Mouse (Mus musculus) G1E-ER4 (cell line): Measurements from ENCODE around the gene Ube4b. TPM values are rescaled to one million over a fixed set of nuclear protein-coding genes. Genes with fewer than 3 reads are reported as not detected.

Source experiments
- GATA1 ChIP-seq: IDR thresholded peaks from one replicate; pipeline ENCODE4 v1.8.0; 2012; ENCODE audit warnings: low read length, inconsistent platforms
- polyA plus RNA-seq: library from polyadenylated mRNA; stranded (reverse); fragments of >175 nt; gene quantifications from 2 replicates; pipeline ENCODE4 v1.2.3, GENCODE M21; 2012

Ube4b gene
- polyA plus RNA-seq, 1 experiment = 480 TPM

DNA sequence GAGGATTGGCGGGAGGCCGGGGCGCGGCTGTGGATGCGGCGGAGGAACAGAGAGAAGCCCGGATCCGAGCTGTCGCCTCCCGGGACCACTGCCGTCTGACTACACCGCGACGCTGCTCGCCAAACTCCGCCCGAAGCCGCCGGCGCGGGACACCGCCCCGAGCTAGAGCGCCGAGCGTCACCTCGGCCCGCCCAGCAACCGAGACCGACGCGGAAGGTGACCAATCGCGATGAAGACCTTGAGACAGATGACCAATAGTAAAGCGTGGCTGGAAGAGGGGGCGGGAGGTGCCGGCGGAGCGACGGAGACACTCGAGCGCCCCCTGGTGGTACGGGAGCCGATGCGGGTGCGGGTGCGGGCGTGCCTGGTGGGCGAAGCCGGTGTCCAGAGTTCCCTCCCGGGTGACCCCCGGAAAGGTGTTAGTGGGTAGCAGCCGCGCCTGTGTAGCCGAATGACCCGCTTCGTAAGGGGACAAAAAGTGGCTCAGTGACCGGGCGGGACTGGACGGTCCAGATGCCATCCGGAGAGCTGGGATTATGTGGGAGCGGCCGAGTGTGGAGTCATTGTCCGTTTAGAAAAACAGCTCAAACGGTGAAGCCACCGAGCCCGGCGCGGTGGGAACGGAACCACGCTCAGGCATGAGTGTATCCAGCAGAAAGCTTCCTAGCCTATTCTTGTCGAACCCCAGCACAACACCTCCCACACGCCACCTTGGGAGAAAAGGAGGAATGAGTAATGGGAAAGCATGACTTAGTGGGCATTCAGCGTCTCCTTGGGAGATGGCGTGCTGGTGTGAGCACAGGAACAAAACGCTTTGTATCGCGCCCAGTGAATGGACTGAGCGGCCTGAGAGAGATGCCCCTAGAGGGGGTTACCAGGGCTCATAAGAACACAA is 118.7 kb downstream of the Ube4b start, which contains the start of gene Kif1b:
Gene Kif1b, minus strand, starts transcription at position 98 of the 895 bp plus-strand sequence.
- TF ChIP-seq GATA1 = no peak

DNA sequence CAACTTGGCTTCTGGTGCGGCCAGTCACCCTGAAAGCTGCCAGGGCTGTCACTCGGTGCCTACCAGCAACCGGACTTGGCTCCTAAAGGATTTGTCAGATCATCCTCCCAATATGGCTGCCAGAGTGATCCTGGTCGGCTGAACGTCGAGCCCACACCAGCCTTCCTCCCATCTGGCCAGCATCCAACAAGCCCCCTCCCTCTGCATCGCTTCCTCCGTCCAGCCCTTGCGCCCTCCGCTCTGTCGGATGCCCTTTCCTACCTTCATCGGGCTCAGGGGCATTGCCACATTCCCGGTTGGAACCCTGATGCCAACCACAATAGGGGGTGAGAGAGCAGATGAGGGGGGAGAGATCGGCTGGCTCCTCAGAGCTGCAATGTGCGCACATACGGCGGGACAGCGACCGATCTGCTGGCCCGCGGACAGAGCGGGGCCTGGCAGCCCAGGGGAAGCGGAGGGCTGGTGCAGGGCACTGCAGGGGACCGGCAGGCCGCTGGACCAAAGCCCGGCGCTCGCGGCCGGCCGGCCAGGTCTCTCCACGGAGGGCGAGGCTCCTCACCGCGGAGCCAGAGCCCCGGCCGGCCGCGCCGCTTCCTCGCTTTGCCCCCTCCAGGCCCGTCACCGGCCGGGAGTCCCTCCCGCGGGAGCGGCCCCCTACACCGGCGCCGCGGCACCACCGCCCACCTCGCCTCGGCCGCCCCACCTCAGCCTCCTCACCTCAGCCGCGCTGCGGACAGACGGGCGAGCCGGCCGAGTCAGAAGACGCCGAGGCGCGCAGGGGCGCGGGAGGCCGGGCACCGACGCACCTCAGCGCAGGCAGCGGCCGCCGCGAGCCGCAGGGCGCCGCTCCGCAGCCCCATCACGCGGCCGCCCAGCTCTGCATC is 119.6 kb downstream of the Ube4b start:
- no peak for TF ChIP-seq GATA1

- no peak for TF ChIP-seq GATA1
Observed at GRCm38 (mm10) chr4:149305761-149306711, 120.5 kb downstream of the Ube4b start.

GRCm38 (mm10) chr4:149304466-149304865 is 122.1 kb downstream of the Ube4b start:
- no peak for TF ChIP-seq GATA1

GRCm38 (mm10) chr4:149303502-149303901 is 123.0 kb downstream of the Ube4b start:
- no peak for TF ChIP-seq GATA1

DNA sequence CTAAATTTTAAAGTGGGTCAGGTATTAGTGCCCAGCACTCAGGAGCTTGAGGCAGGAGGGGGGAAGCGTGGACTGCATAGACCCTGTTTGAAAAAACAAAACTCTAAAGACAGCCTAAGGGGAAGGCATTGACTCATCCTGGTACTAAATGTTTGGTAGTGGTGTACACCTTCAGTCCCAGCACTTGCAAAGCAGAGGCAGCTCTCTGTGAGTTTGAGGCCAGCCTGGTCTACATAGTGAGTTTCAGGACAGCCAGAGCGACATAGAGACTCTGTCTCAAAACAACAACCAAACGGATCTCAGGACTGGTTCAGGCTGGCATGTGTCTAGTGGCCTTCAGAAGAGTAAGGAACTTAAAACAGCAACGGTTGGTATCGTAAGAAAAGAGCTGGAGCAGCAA is 123.8 kb downstream of the Ube4b start:
- TF ChIP-seq GATA1 = no peak

- TF ChIP-seq GATA1 = no peak
Observed at GRCm38 (mm10) chr4:149302136-149302535, 124.4 kb downstream of the Ube4b start.

- no peak for TF ChIP-seq GATA1
Observed at GRCm38 (mm10) chr4:149296501-149296900, 130.0 kb downstream of the Ube4b start.

DNA sequence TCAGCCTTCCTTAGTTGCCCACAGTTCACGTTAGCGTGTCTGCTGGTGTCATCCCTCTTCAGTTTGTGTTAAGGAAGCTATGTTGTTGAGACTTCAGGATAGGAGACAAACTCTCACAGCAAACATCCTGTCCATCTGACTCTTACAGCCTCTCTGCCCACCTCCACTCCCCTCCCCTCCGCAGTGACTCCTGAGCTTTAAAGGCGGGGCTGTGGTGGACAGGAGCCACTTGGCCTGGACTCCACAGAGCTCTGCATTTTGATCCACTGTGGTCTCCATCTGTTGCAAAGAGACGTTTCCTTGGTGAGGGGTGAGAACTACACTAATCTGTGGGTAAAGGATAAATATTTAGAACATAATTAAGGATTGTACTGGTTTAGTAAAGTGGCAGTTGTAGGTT is 133.6 kb downstream of the Ube4b start:
- no peak for TF ChIP-seq GATA1

GRCm38 (mm10) chr4:149291061-149291460 is 135.5 kb downstream of the Ube4b start:
- TF ChIP-seq GATA1 = no peak

- no peak for TF ChIP-seq GATA1
Observed at GRCm38 (mm10) chr4:149290157-149290750, 136.3 kb downstream of the Ube4b start.

DNA sequence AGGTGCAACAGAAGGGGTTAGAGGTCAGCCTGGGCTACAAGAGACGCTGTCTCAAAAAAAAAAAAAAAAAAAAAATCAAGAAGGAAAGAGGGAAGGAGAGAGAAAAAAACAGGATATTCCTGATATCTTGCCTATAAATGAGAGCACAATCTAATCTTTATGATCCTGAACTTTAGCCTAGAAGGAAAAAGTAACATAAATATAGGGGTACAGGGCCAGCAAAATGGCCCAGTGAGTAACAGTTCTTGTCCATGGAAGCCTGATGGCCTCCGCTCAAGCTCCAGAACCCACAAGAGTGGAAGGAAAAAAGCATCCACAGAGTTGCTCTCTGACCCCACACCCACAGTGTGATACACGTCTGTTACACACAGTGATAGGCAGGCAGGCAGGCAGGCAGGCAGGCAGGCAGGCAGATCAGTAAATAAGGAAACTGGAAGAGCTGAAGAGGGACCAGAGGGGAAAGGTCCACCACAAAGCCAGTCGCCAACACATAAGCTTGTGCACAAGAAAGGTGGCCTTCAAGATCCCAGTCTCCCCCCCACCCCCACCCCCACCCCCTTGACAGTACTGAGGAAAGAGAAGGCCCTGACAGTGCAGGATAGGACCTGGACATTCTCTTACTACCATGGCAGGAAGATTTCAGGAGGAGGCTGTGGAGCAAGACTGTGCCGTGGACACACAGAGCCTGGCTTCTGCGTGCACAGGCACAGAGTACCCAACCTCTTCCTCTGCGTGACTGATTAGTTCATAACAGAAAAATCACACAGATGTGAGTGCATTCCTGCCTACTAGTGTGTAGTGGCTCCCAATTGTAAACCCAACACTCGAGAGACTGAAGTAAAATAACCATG is 140.0 kb downstream of the Ube4b start:
- no peak for TF ChIP-seq GATA1

- TF ChIP-seq GATA1 = no peak
Observed at GRCm38 (mm10) chr4:149285691-149286090, 140.9 kb downstream of the Ube4b start.

GRCm38 (mm10) chr4:149283018-149283417 is 143.5 kb downstream of the Ube4b start:
- TF ChIP-seq GATA1 = no peak
